Mouse (Mus musculus): Measurements from ENCODE around the gene Ptpn12.
"Not testable (repeated sequence)": the region's sequence is repeated elsewhere in the genome, so short reads cannot be mapped to it uniquely, and the experiment has no call there.

Ptpn12 gene

GRCm38 (mm10) chr5:20951666-20952281, 103.9 kb downstream of the Ptpn12 start:
- peak; percentile 94 to 95 for DNase-seq (ENCODE audit: low spot score in 2 of 2)

GRCm38 (mm10) chr5:20950855-20951650, 104.7 kb downstream of the Ptpn12 start:
- peak; percentile 23 to 63 for DNase-seq (ENCODE audit: low spot score in 2 of 2)

GRCm38 (mm10) chr5:20950516-20950854, 105.2 kb downstream of the Ptpn12 start:
- DNase-seq (ENCODE audit: low spot score in 2 of 2): no peak

GRCm38 (mm10) chr5:20950093-20950492, 105.6 kb downstream of the Ptpn12 start:
- DNase-seq (ENCODE audit: low spot score in 2 of 2): no peak

- no peak for DNase-seq (ENCODE audit: low spot score in 2 of 2)
Measured at GRCm38 (mm10) chr5:20946906-20947305, 108.8 kb downstream of the Ptpn12 start.

GRCm38 (mm10) chr5:20944961-20945748, 110.6 kb downstream of the Ptpn12 start:
- DNase-seq (ENCODE audit: low spot score in 2 of 2): no peak

- DNase-seq (ENCODE audit: low spot score in 2 of 2): not testable (repeated sequence)
Measured at GRCm38 (mm10) chr5:20943791-20944190, 111.9 kb downstream of the Ptpn12 start.

- no peak for DNase-seq (ENCODE audit: low spot score in 2 of 2)
Measured at GRCm38 (mm10) chr5:20942523-20942922, 113.2 kb downstream of the Ptpn12 start.

GRCm38 (mm10) chr5:20941205-20941604, 114.5 kb downstream of the Ptpn12 start:
- no peak for DNase-seq (ENCODE audit: low spot score in 2 of 2)

GRCm38 (mm10) chr5:20940696-20941095, 115.0 kb downstream of the Ptpn12 start:
- DNase-seq (ENCODE audit: low spot score in 2 of 2): no peak

- DNase-seq (ENCODE audit: low spot score in 2 of 2): no peak
Measured at GRCm38 (mm10) chr5:20940040-20940571, 115.6 kb downstream of the Ptpn12 start.

- no peak for DNase-seq (ENCODE audit: low spot score in 2 of 2)
Measured at GRCm38 (mm10) chr5:20938523-20938922, 117.2 kb downstream of the Ptpn12 start.
